Mouse (Mus musculus) spleen, adult 10 weeks (tissue): ENCODE data around the gene Hsbp1. TPM values are rescaled to one million over a fixed set of nuclear protein-coding genes. Genes with fewer than 3 reads are reported as not detected.

ENCODE experiments used
- polyA plus RNA-seq: library from polyadenylated mRNA; stranded (reverse); fragments of 350-450 nt; fragmentation: Illumina TruSeq; extraction: RNeasy Lipid Tissue Mini Kit (QIAGEN cat#74804); gene quantifications from one replicate; pipeline ENCODE4 v1.2.3, GENCODE M21; 2015; ENCODE audit warnings: low replicate concordance; ENCODE audit not compliant: insufficient read depth

The Hsbp1 gene
- 126 TPM for polyA plus RNA-seq

GRCm38 (mm10) chr8:119344190-119344856 is at the start of gene Hsbp1:
TSS of gene Hsbp1 (plus strand) at chr8:119344488.

GRCm38 (mm10) chr8:119394524-119395026 is 50.3 kb downstream of the Hsbp1 start, which contains the start of gene Mlycd:
TSS of gene Mlycd (plus strand) at chr8:119394878.

Other genes starting within 250 kb of the Hsbp1 start
- gene Mlycd, start 50.4 kb downstream of the Hsbp1 start, polyA plus RNA-seq, result 6.8 TPM
- 1.3 TPM for gene Osgin1, start 89.6 kb downstream of the Hsbp1 start, polyA plus RNA-seq
- gene Necab2, start 102.2 kb downstream of the Hsbp1 start, polyA plus RNA-seq, result 0.26 TPM
- gene Slc38a8, start 157.2 kb downstream of the Hsbp1 start, polyA plus RNA-seq, result 0.17 TPM
- 65.4 TPM for gene Mbtps1, start 214.2 kb downstream of the Hsbp1 start, polyA plus RNA-seq
- gene Hsdl1, start 230.7 kb downstream of the Hsbp1 start, polyA plus RNA-seq, result 31.2 TPM
- gene Dnaaf1, start 230.7 kb downstream of the Hsbp1 start, polyA plus RNA-seq, result not detected